Mouse (Mus musculus) G1E (cell line): ENCODE data around the gene Cacfd1. TPM values are rescaled to one million over a fixed set of nuclear protein-coding genes. Genes with fewer than 3 reads are reported as not detected.
A peak's percentile ranks its signal among the peaks of the same experiment; 100 is the strongest.

ENCODE experiments used
- ATAC-seq: 2 replicates; pipeline ENCODE4 v1.8.0; 2016; ENCODE audit warnings: mild to moderate bottlenecking; ENCODE audit not compliant: insufficient number of reproducible peaks, poor library complexity, low FRiP score, severe bottlenecking; ENCODE audit errors: extremely low read depth
- DNase-seq: peaks from one replicate; pipeline ENCODE4 v3.0.0; 2012; ENCODE audit warnings: low spot score
- H3K27me3 ChIP-seq: 2 replicates; pipeline ENCODE4 v1.6.1; 2012; ENCODE audit warnings: mild to moderate bottlenecking, low read length, inconsistent platforms; ENCODE audit not compliant: insufficient read depth
- H3K36me3 ChIP-seq: replicated peaks from 2 replicates; pipeline ENCODE3; 2012; ENCODE audit warnings: mild to moderate bottlenecking, inconsistent platforms
- H3K4me1 ChIP-seq: 2 replicates; pipeline ENCODE4 v1.6.1; 2012; ENCODE audit warnings: low read depth, low read length, inconsistent platforms, mixed read lengths; ENCODE audit not compliant: insufficient read depth
- H3K4me3 ChIP-seq: 2 replicates; pipeline ENCODE4 v1.5.1; 2012; ENCODE audit warnings: low read depth, mild to moderate bottlenecking, inconsistent platforms, low read length, moderate library complexity, mixed read lengths
- H3K9me3 ChIP-seq: replicated peaks from 2 replicates; pipeline ENCODE4 v1.6.1; 2012; ENCODE audit warnings: inconsistent platforms
- CTCF ChIP-seq: IDR thresholded peaks from 2 replicates; pipeline ENCODE4 v1.5.1; 2012; ENCODE audit warnings: low read depth, low read length, inconsistent platforms, mixed read lengths
- GATA1 ChIP-seq: IDR thresholded peaks from 2 replicates; pipeline ENCODE4 v1.6.1; 2012; ENCODE audit warnings: borderline replicate concordance, low read length, inconsistent platforms, mixed read lengths
- GATA2 ChIP-seq: IDR thresholded peaks from 2 replicates; pipeline ENCODE4 v1.6.1; 2012; ENCODE audit warnings: low read depth, low read length, inconsistent platforms, borderline replicate concordance
- POLR2AphosphoS5 ChIP-seq: IDR thresholded peaks from 2 replicates; pipeline ENCODE4 v1.6.1; 2012; ENCODE audit warnings: low read depth, low read length, inconsistent platforms; ENCODE audit not compliant: insufficient replicate concordance
- TAL1 ChIP-seq: conservative IDR thresholded peaks from 2 replicates; pipeline ENCODE4 v1.6.1; 2012; ENCODE audit warnings: low read depth, low read length, inconsistent platforms, mixed read lengths
- polyA plus RNA-seq: library from polyadenylated mRNA; stranded (reverse); fragments of >175 nt; gene quantifications from 2 replicates; pipeline ENCODE4 v1.2.3, GENCODE M21; 2012
- total RNA-seq, 2 experiments: library from RNA; stranded (forward) in 1 of 2; stranded (reverse) in 1 of 2; fragments of 200-1000 nt in 1 of 2; fragments of >200 nt in 1 of 2; fragmentation: Nextera tagmentation in 1 of 2; gene quantifications; 2 replicates each; pipeline ENCODE4 v1.2.3; 2014 to 2017

Gene Cacfd1
- total RNA-seq (2014; fragmentation: Nextera tagmentation) (13.8 and 20.8 TPM in 2 replicates), total RNA-seq (2017) (9.5 and 15.8 TPM in 2 replicates), polyA plus RNA-seq (7.4 and 8.9 TPM in 2 replicates)

DNA sequence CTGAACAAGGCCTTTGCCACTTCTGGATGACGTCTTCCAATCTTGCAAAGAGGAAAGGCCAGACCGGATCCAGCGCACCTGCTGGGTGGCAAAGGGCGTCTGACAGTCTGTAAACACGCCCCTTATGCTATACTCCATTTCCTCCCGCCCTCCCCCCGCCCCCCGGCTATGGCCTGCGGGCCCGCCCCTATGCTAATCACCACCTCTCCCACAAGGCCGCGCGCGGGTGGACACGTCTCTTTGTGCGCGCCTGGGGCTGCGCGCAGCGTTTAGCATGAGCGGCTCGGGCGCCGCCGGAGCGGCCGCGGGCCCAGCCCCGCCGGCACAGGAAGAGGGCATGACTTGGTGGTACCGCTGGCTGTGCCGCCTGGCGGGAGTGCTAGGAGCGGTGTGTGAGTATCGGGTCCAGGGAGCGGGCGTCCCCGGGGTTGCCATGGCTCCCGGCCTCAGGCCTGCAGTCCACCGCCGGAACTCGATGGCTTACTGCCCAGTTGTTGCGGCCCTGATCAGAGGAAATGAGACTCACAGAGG, at the start of gene Cacfd1:
Gene Cacfd1, plus strand, starts transcription at position 213 of the 531 bp plus-strand sequence.
- no peaks in the 10 kb centered on the region for H3K9me3 ChIP-seq
- TF ChIP-seq GATA2 (no peak), TAL1 (no peak), GATA1 (no peak)
- peak within 1 kb of the TSS; percentile 91 for H3K4me3 ChIP-seq
- peak; percentile 89 for DNase-seq
- peaks cover 35% of the 10 kb centered on the region for H3K4me1 ChIP-seq
- H3K27me3 ChIP-seq = peaks cover 24% of the 10 kb centered on the region
- H3K36me3 ChIP-seq = peaks cover 26% of the 10 kb centered on the region
- peak; percentile 78 for ATAC-seq

GRCm38 (mm10) chr2:26960756-26961155, 49.0 kb upstream of the Cacfd1 start:
- ATAC-seq = no peak
- no peak for DNase-seq
- Histone ChIP-seq H3K27me3 (no peaks in the 10 kb centered on the region), H3K9me3 (no peaks in the 10 kb centered on the region), H3K36me3 (peaks cover 70% of the 10 kb centered on the region), H3K4me1 (peaks cover 41% of the 10 kb centered on the region), H3K4me3 (no peak overlapping the region)
- TF ChIP-seq TAL1 (no peak), GATA1 (no peak), POLR2AphosphoS5 (no peak), CTCF (peak; percentile 16; the same call in 1 of the 2 replicates), GATA2 (no peak)

GRCm38 (mm10) chr2:26963923-26964723, 45.6 kb upstream of the Cacfd1 start, which contains the start of gene Rexo4:
Gene Rexo4 (minus strand): TSS chr2:26964386.
- DNase-seq (peak; percentile 89), ATAC-seq (peak; percentile 69)
- TF ChIP-seq TAL1 (no peak), GATA1 (no peak), CTCF (no peak), GATA2 (no peak), POLR2AphosphoS5 (no peak)
- Histone ChIP-seq H3K4me3 (peak within 1 kb of the TSS; percentile 78), H3K27me3 (no peaks in the 10 kb centered on the region), H3K9me3 (peaks cover 5% of the 10 kb centered on the region; the same call in 1 of the 2 replicates), H3K36me3 (peaks cover 37% of the 10 kb centered on the region), H3K4me1 (peaks cover 41% of the 10 kb centered on the region)

DNA sequence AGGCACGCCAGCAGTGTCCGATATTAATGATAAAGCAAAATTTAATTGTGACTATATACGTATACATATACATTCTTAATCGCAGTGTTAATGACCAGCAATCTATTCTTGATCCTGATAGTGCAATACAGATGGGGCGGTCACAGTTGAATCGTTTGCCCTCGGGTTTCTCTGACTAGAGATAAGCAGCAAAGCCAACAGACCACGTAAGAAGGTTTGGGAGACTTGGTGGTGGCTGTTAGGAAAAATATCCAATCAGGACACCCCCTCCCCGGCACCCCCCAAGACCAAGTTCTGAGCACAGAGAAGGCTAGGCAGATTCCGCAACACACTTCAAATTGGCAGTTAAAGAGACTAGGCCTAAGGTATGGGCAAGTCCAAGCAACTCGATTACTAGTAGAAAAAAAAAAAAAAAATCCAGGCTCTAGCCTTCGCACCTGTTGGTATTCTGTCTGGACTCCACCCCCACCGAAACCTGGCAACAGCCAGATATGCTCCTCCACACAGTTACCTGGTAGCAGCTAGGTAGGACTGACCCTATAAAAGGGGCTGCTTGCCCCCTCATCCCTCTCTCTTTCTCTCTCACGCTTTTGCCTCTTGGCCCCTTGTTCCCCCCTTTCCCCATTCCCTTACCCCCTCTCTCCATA, 44.9 kb upstream of the Cacfd1 start:
- no peak for ATAC-seq
- Histone ChIP-seq H3K4me3 (peak overlapping the region; percentile 78), H3K4me1 (peaks cover 38% of the 10 kb centered on the region), H3K36me3 (peaks cover 32% of the 10 kb centered on the region), H3K9me3 (peaks cover 5% of the 10 kb centered on the region; the same call in 1 of the 2 replicates), H3K27me3 (peaks cover 2% of the 10 kb centered on the region)
- DNase-seq = no peak
- TF ChIP-seq POLR2AphosphoS5 (no peak), CTCF (no peak), TAL1 (no peak), GATA2 (no peak), GATA1 (no peak)

DNA sequence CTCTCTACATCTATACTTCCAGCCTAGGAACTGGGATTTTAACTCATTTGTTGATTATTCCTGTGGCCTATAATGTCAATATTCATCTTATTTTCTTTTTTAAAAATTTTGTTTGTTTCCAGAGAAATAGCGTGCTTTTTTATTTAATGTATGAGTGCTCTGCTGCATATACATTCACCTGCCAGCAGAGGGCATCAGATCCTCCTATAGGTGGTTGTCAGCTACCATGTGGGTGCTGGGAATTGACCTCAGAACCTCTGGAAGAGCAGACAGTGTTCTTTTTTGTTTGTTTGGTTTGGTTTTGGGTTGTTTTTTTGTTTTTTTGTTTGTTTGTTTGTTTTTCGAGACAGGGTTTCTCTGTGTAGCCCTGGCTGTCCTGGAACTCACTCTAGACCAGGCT, 42.5 kb upstream of the Cacfd1 start:
- H3K36me3 ChIP-seq = peaks cover 7% of the 10 kb centered on the region
- H3K4me1 ChIP-seq = peaks cover 22% of the 10 kb centered on the region
- no peak overlapping the region for H3K4me3 ChIP-seq
- TF ChIP-seq GATA1 (no peak), POLR2AphosphoS5 (no peak), GATA2 (no peak), CTCF (no peak), TAL1 (no peak)
- H3K27me3 ChIP-seq = peaks cover 21% of the 10 kb centered on the region
- ATAC-seq (no peak), DNase-seq (no peak)
- peaks cover 5% of the 10 kb centered on the region; the same call in 1 of the 2 replicates for H3K9me3 ChIP-seq

GRCm38 (mm10) chr2:26973116-26973515, 36.6 kb upstream of the Cacfd1 start, which contains the start of gene Adamts13:
Gene Adamts13 (plus strand): TSS chr2:26973416.
- no peak within 1 kb of the TSS; the same call in 1 of the 2 replicates for H3K4me3 ChIP-seq
- no peaks in the 10 kb centered on the region for H3K36me3 ChIP-seq
- no peaks in the 10 kb centered on the region for H3K9me3 ChIP-seq
- H3K27me3 ChIP-seq = peaks cover 73% of the 10 kb centered on the region
- DNase-seq (no peak), ATAC-seq (no peak)
- TF ChIP-seq GATA2 = no peak
- no peak for TF ChIP-seq GATA1
- no peak for TF ChIP-seq POLR2AphosphoS5
- no peak for TF ChIP-seq CTCF
- peaks cover 19% of the 10 kb centered on the region for H3K4me1 ChIP-seq
